Mouse (Mus musculus) heart, embryonic 14.5 days (tissue): Measurements from ENCODE around the gene Fam199x. TPM values are rescaled to one million over a fixed set of nuclear protein-coding genes. Genes with fewer than 3 reads are reported as not detected.

ENCODE experiments used
- ATAC-seq: fragments of 200-750 bp; cut with Nextera tagmentation; 2 replicates; pipeline ENCODE4 v1.8.0; 2017; ENCODE audit warnings: low read depth, moderate TSS enrichment; ENCODE audit not compliant: insufficient number of reproducible peaks, insufficient read depth, low FRiP score
- H3K27ac ChIP-seq, 2 experiments: fragments of 200-500 bp in 1 of 2; fragments of 300-500 bp in 1 of 2; sonication (generic) in 1 of 2; replicated peaks in 1 of 2; 2 replicates each; pipeline ENCODE4 v1.5.1; 2012 to 2014; ENCODE audit warnings: low read depth in 2 of 2, low read length in 2 of 2, control low read depth in 1 of 2, mild to moderate bottlenecking in 1 of 2, mixed read lengths in 1 of 2; ENCODE audit not compliant: control insufficient read depth in 1 of 2, insufficient read depth in 1 of 2
- H3K27me3 ChIP-seq: fragments of 300-500 bp; sonication (generic); 2 replicates; pipeline ENCODE4 v1.6.1; 2014; ENCODE audit warnings: mild to moderate bottlenecking, low read length, control low read depth; ENCODE audit not compliant: control insufficient read depth, insufficient read depth
- H3K36me3 ChIP-seq: fragments of 300-500 bp; sonication (generic); 2 replicates; pipeline ENCODE4 v1.6.1; 2014; ENCODE audit warnings: mild to moderate bottlenecking, control low read depth, low read length, mixed read lengths; ENCODE audit not compliant: control insufficient read depth, insufficient read depth
- H3K4me1 ChIP-seq, 2 experiments: fragments of 200-500 bp in 1 of 2; fragments of 300-500 bp in 1 of 2; sonication (generic) in 1 of 2; 2 replicates each; pipeline ENCODE4 v1.6.1; 2012 to 2014; ENCODE audit warnings: low read length in 2 of 2, control low read depth in 1 of 2, mixed read lengths in 1 of 2; ENCODE audit not compliant: control insufficient read depth in 2 of 2, insufficient read depth in 2 of 2
- H3K4me2 ChIP-seq: fragments of 300-500 bp; sonication (generic); 2 replicates; pipeline ENCODE4 v1.6.1; 2014; ENCODE audit warnings: mild to moderate bottlenecking, low read length
- H3K4me3 ChIP-seq, 2 experiments: fragments of 200-500 bp in 1 of 2; fragments of 300-500 bp in 1 of 2; sonication (generic) in 1 of 2; 2 replicates each; pipeline ENCODE4 v1.5.1; 2012 to 2014; ENCODE audit warnings: low read length in 2 of 2, mild to moderate bottlenecking in 2 of 2, control low read depth in 1 of 2, low read depth in 1 of 2, moderate library complexity in 1 of 2; ENCODE audit not compliant: control insufficient read depth in 1 of 2, insufficient read depth in 1 of 2
- H3K9ac ChIP-seq: fragments of 300-500 bp; sonication (generic); 2 replicates; pipeline ENCODE4 v1.6.1; 2014; ENCODE audit warnings: mild to moderate bottlenecking, low read length
- H3K9me3 ChIP-seq: fragments of 300-500 bp; sonication (generic); 2 replicates; pipeline ENCODE4 v1.6.1; 2016; ENCODE audit warnings: low read length, control low read depth; ENCODE audit not compliant: control insufficient read depth
- WGBS: fragments of 180-500 bp; shearing (Covaris S2); extraction: QIAGEN DNeasy Blood & Tissue Kit; methylation state at CpG from one replicate; pipeline ENCODE4 v1.1.7; 2014; 5-methylcytosine and 5-hydroxymethylcytosine counted together
- polyA plus RNA-seq: library from polyadenylated mRNA; unstranded; fragments of >200 nt; fragmentation: Nextera tagmentation; extraction: Ambion mirVana; gene quantifications from 2 replicates; pipeline ENCODE4 v1.2.1, GENCODE M21; 2014

Gene Fam199x
- polyA plus RNA-seq, 1 experiment from 2014 or later, result 5.7 TPM

GRCm38 (mm10) chrX:137037470-137037999 lies 11.9 kb upstream of the Fam199x start:
- peak overlapping the region in 1 of 2 experiments; percentile 87; a peak in 2 of 4 replicates for H3K27ac ChIP-seq
- peak overlapping the region; percentile 54 to 73 for H3K4me3 ChIP-seq
- H3K27me3 ChIP-seq, result no peaks in the 10 kb centered on the region
- no peak for ATAC-seq
- H3K4me2 ChIP-seq, result peak overlapping the region; percentile 68
- H3K9me3 ChIP-seq, result no peaks in the 10 kb centered on the region
- H3K36me3 ChIP-seq, result no peaks in the 10 kb centered on the region
- H3K9ac ChIP-seq, result peak overlapping the region; percentile 70
- H3K4me1 ChIP-seq, result no peaks in the 10 kb centered on the region
- WGBS, result 21% methylated on average over 12 of the region's 12 CpGs

DNA sequence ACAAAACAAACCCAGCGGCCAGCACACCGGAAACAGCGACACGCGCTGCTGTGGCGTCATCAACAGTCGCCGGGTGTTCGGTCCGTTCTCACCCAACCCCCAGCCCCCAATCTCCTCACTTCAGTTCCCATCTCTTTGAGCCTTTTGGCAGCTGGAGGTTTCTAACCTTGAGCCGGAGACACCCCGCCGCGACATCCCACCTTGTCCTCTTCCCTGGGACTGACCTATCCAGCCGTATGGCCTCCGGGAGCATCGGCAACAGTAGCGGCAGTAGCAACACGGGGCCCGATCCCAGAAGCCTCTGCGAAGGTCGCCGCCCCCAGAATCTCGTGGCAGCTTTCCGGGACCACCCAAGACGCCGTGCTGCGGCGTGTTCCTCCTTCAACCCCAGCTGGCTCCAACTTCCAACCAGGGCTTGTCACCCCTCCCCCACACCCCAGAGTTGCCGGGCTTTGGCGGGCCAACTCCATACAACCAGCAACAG lies 11.4 kb upstream of the Fam199x start, which contains the start of gene Slc25a53:
TSS of gene Slc25a53 (minus strand) at position 303 of the 484 bp plus-strand sequence.
- Histone ChIP-seq H3K27ac (peak within 1 kb of the TSS; percentile 87 to 91), H3K27me3 (no peaks in the 10 kb centered on the region), H3K36me3 (no peaks in the 10 kb centered on the region), H3K9ac (peak within 1 kb of the TSS; percentile 70), H3K4me2 (peak within 1 kb of the TSS; percentile 68), H3K4me3 (peak within 1 kb of the TSS; percentile 54 to 73), H3K4me1 (no peaks in the 10 kb centered on the region), H3K9me3 (no peaks in the 10 kb centered on the region)
- ATAC-seq, result peak; percentile 83
- 17% methylated on average over 31 of the region's 31 CpGs for WGBS

DNA sequence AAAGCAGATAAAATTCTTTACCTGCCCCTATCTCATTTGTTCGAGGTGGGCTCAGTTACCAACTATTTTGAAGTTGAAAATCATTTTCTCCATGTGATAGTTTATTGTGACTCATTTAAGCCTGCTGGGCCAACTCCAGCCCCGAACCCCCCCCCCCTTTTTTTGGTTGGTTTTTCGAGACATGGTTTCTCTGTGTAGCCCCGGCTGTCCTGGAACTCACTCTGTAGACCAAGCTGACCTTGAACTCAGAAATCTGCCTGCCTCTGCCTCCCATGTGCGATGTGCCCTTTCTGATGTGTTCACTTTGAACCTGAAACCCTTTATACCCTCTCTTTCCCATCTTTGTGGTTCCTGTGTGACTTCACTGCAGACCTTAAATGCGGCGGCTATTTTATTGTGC lies 10.9 kb upstream of the Fam199x start:
- Histone ChIP-seq H3K36me3 (no peaks in the 10 kb centered on the region), H3K4me2 (peak overlapping the region; percentile 68), H3K9ac (peak overlapping the region; percentile 70), H3K27ac (peak overlapping the region; percentile 87 to 91; a peak in 2 of 4 replicates), H3K4me1 (no peaks in the 10 kb centered on the region), H3K4me3 (peak overlapping the region; percentile 54 to 73), H3K9me3 (no peaks in the 10 kb centered on the region), H3K27me3 (no peaks in the 10 kb centered on the region)
- WGBS, result 34% methylated on average over 7 of the region's 7 CpGs
- no peak for ATAC-seq

DNA sequence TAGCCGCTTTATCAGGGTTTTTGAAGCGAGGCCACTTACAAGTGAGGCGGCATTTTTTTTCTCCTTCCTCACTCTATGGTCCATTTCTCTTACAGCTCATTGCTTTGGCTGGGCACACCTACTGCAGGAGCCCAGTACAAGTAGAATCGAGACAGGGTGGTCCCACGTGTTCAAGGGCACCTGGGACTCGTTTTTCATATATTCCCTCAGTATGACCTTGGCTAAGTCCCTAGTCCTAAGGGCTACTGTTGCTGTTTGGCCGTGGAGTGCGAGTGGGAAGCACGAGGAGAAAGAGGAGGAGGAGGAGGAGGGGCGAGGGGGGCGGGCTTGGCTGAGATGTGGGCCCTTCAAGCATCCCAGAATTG lies 352 bp upstream of the Fam199x start:
- no peaks in the 10 kb centered on the region for H3K9me3 ChIP-seq
- ATAC-seq, result no peak
- H3K4me3 ChIP-seq, result peak overlapping the region; percentile 64 to 76
- H3K27ac ChIP-seq, result no peak overlapping the region
- H3K9ac ChIP-seq, result peak overlapping the region; percentile 76
- no peaks in the 10 kb centered on the region for H3K36me3 ChIP-seq
- no peaks in the 10 kb centered on the region for H3K27me3 ChIP-seq
- no peaks in the 10 kb centered on the region; a peak in 2 of 4 replicates for H3K4me1 ChIP-seq
- WGBS, result 19% methylated on average over 8 of the region's 11 CpGs
- peak overlapping the region; percentile 73 for H3K4me2 ChIP-seq

DNA sequence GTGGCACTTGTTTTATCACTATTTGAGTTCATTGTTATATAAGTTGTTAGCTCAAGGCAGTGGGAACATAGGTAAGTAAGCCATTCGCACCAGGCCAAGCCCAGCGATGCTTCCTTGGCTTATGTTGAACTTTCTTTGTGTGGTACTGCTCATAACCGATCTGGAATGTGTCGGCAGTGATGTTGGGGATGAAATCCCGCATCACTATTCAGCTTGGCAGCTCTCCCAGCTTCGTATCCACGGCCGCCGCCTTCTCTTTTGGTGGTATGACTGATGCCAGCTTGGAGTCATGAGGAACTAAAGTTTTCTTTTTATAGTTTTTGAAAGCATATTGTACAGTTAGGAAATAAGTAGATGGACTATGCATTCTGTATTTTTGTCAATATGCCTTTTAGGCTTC lies 13.8 kb downstream of the Fam199x start:
- H3K9me3 ChIP-seq, result no peaks in the 10 kb centered on the region
- H3K4me3 ChIP-seq, result no peak overlapping the region
- no peak overlapping the region for H3K27ac ChIP-seq
- WGBS, result 67% methylated on average over 9 of the region's 9 CpGs
- H3K36me3 ChIP-seq, result no peaks in the 10 kb centered on the region
- ATAC-seq, result no peak
- H3K9ac ChIP-seq, result no peak overlapping the region
- H3K4me2 ChIP-seq, result no peak overlapping the region
- H3K4me1 ChIP-seq, result no peaks in the 10 kb centered on the region
- no peaks in the 10 kb centered on the region for H3K27me3 ChIP-seq

GRCm38 (mm10) chrX:137104531-137104930 lies 55.1 kb downstream of the Fam199x start:
- ATAC-seq, result no peak
- no peak overlapping the region for H3K4me3 ChIP-seq
- no peaks in the 10 kb centered on the region for H3K36me3 ChIP-seq
- WGBS, result 21% methylated on average over 25 of the region's 25 CpGs
- no peaks in the 10 kb centered on the region for H3K4me1 ChIP-seq
- no peak overlapping the region for H3K27ac ChIP-seq
- no peak overlapping the region for H3K4me2 ChIP-seq
- H3K27me3 ChIP-seq, result peaks cover 53% of the 10 kb centered on the region
- no peaks in the 10 kb centered on the region for H3K9me3 ChIP-seq
- no peak overlapping the region for H3K9ac ChIP-seq

DNA sequence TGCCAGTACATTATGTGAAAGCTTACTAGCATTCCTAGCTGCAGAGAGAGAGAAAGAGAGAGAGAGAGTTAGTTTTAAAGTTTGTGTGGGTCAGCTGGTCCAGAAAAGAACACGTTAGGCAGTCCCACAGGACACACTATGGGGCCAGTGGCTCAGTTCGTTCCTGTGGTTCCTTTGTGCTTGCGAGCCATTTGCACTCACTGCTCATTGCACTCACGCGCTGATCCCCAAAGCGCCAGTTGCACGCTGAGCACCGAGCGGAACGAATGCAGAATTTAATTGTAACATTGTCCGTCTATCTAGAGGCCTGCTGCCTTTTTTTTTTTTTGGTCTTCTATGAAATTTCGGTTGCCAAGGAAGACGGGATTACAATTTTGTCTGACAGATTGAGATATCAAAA lies 57.1 kb downstream of the Fam199x start:
- H3K9me3 ChIP-seq, result no peaks in the 10 kb centered on the region
- H3K27me3 ChIP-seq, result peaks cover 46% of the 10 kb centered on the region
- H3K36me3 ChIP-seq, result no peaks in the 10 kb centered on the region
- no peaks in the 10 kb centered on the region for H3K4me1 ChIP-seq
- H3K4me2 ChIP-seq, result no peak overlapping the region
- H3K4me3 ChIP-seq, result no peak overlapping the region
- no peak overlapping the region for H3K9ac ChIP-seq
- H3K27ac ChIP-seq, result no peak overlapping the region
- ATAC-seq, result no peak
- WGBS, result 14% methylated on average over 12 of the region's 13 CpGs
